Mouse (Mus musculus) olfactory bulb, adult 2 months (tissue): ENCODE results near the gene Pdss2. TPM values are rescaled to one million over a fixed set of nuclear protein-coding genes. Genes with fewer than 3 reads are reported as not detected.

Source experiments
- H3K27ac ChIP-seq: fragments of 200-500 bp; 2 replicates; pipeline ENCODE4 v1.5.1; 2012; ENCODE audit warnings: low read depth, low read length; ENCODE audit not compliant: insufficient read depth
- H3K4me1 ChIP-seq: fragments of 200-500 bp; 2 replicates; pipeline ENCODE4 v1.6.1; 2012; ENCODE audit warnings: low read length; ENCODE audit not compliant: control insufficient read depth, insufficient read depth
- H3K4me3 ChIP-seq: fragments of 200-500 bp; 2 replicates; pipeline ENCODE4 v1.5.1; 2012; ENCODE audit warnings: mild to moderate bottlenecking, low read depth, low read length, moderate library complexity; ENCODE audit not compliant: insufficient read depth
- CTCF ChIP-seq: fragments of 200-500 bp; IDR thresholded peaks from 2 replicates; pipeline ENCODE4 v1.5.1; 2012; ENCODE audit warnings: low read depth, mild to moderate bottlenecking, low read length, moderate library complexity; ENCODE audit not compliant: insufficient read depth
- POLR2A ChIP-seq: fragments of 200-500 bp; IDR thresholded peaks from 2 replicates; pipeline ENCODE4 v1.6.1; 2012; ENCODE audit warnings: mild to moderate bottlenecking, low read depth, low read length, moderate library complexity; ENCODE audit not compliant: insufficient read depth
- WGBS: fragments of 180-500 bp; shearing (Covaris S2); methylation state at CpG from one replicate; pipeline ENCODE4 v1.1.7; 2018; 5-methylcytosine and 5-hydroxymethylcytosine counted together
- polyA plus RNA-seq: library from polyadenylated mRNA; stranded (reverse); fragments of >200 nt; gene quantifications from 2 replicates; pipeline ENCODE4 v1.2.4, GENCODE M21; 2012; ENCODE audit warnings: low replicate concordance; ENCODE audit not compliant: missing spikeins, insufficient read depth, insufficient read length

Pdss2 gene
- not detected in 2 replicates for polyA plus RNA-seq

GRCm38 (mm10) chr10:43220910-43221625 lies at the start of gene Pdss2:
TSS of gene Pdss2 (plus strand) at chr10:43221486.
- peak; percentile 97 for TF ChIP-seq POLR2A
- TF ChIP-seq CTCF: peak; percentile 5; the same call in 1 of the 2 replicates
- WGBS: under 1% methylated on average over 50 of the region's 50 CpGs
- Histone ChIP-seq H3K4me3 (peak within 1 kb of the TSS; percentile 86), H3K4me1 (peaks cover 8% of the 10 kb centered on the region; the same call in 1 of the 2 replicates), H3K27ac (peak within 1 kb of the TSS; percentile 99)

GRCm38 (mm10) chr10:43172066-43172465 lies 49.2 kb upstream of the Pdss2 start:
- Histone ChIP-seq H3K27ac (no peak overlapping the region), H3K4me3 (peak overlapping the region; percentile 27), H3K4me1 (peaks cover 8% of the 10 kb centered on the region; the same call in 1 of the 2 replicates)
- TF ChIP-seq CTCF (no peak), POLR2A (no peak)
- WGBS: 4% methylated on average over 7 of the region's 7 CpGs

GRCm38 (mm10) chr10:43172554-43172953 lies 48.7 kb upstream of the Pdss2 start:
- Histone ChIP-seq H3K4me3 (peak overlapping the region; percentile 27; the same call in 1 of the 2 replicates), H3K27ac (no peak overlapping the region), H3K4me1 (peaks cover 8% of the 10 kb centered on the region; the same call in 1 of the 2 replicates)
- TF ChIP-seq CTCF (no peak), POLR2A (no peak)
- WGBS: 2% methylated on average over 8 of the region's 8 CpGs

- WGBS: under 1% methylated on average over 53 of the region's 53 CpGs
- Histone ChIP-seq H3K27ac (peak overlapping the region; percentile 9), H3K4me3 (peak overlapping the region; percentile 96), H3K4me1 (peaks cover 8% of the 10 kb centered on the region; the same call in 1 of the 2 replicates)
- TF ChIP-seq CTCF (no peak), POLR2A (no peak)
These were observed 48.0 kb upstream of the Pdss2 start for GRCm38 (mm10) chr10:43173141-43173827.

GRCm38 (mm10) chr10:43173828-43174325 lies 47.4 kb upstream of the Pdss2 start:
- whole genome bisulfite sequencing: under 1% methylated on average over 34 of the region's 38 CpGs
- peaks cover 7% of the 10 kb centered on the region; the same call in 1 of the 2 replicates for H3K4me1 ChIP-seq
- peak overlapping the region; percentile 96 for H3K4me3 ChIP-seq
- TF ChIP-seq POLR2A (no peak), CTCF (no peak)
- H3K27ac ChIP-seq: peak overlapping the region; percentile 9

- WGBS: under 1% methylated on average over 81 of the region's 91 CpGs
- Histone ChIP-seq H3K4me3 (peak within 1 kb of the TSS; percentile 96), H3K4me1 (peaks cover 6% of the 10 kb centered on the region; the same call in 1 of the 2 replicates), H3K27ac (peak within 1 kb of the TSS; percentile 73)
- TF ChIP-seq CTCF (no peak), POLR2A (peak; percentile 91)
These were observed 46.7 kb upstream of the Pdss2 start, which contains the start of the genes Sobp and 9030612E09Rik for GRCm38 (mm10) chr10:43174326-43175155. TSS of gene Sobp (minus strand) at chr10:43174530. TSS of gene 9030612E09Rik (plus strand) at chr10:43174704.

GRCm38 (mm10) chr10:43175156-43175601 lies 46.1 kb upstream of the Pdss2 start:
- Histone ChIP-seq H3K4me3 (peak overlapping the region; percentile 96), H3K27ac (peak overlapping the region; percentile 73; the same call in 1 of the 2 replicates), H3K4me1 (peaks cover 6% of the 10 kb centered on the region; the same call in 1 of the 2 replicates)
- WGBS: 2% methylated on average over 18 of the region's 18 CpGs
- TF ChIP-seq POLR2A (no peak), CTCF (no peak)

- WGBS: 62% methylated on average over 5 of the region's 5 CpGs
- no peak overlapping the region for H3K4me3 ChIP-seq
- peaks cover under 1% of the 10 kb centered on the region; the same call in 1 of the 2 replicates for H3K4me1 ChIP-seq
- TF ChIP-seq POLR2A (no peak), CTCF (no peak)
- no peak overlapping the region for H3K27ac ChIP-seq
These were observed 40.9 kb upstream of the Pdss2 start for GRCm38 (mm10) chr10:43180313-43180912.
